Mouse (Mus musculus) CH12.LX (cell line): ENCODE measurements at regions not wholly inside any gene's neighbourhood (a gene's known extent, or its start where the extent isn't known, plus 50 kb on each side); places are given as distances from the start of the nearest gene placed in this dataset.

Source experiments
- DNase-seq: peaks from one replicate; pipeline ENCODE4 v3.0.0-alpha.2; 2013; ENCODE audit errors: extremely low read depth
- H3K27ac ChIP-seq: 2 replicates; pipeline ENCODE4 v1.5.1; 2012; ENCODE audit warnings: low read depth, mild to moderate bottlenecking, control low read depth, moderate library complexity; ENCODE audit not compliant: insufficient read depth
- H3K27me3 ChIP-seq: replicated peaks from 2 replicates; pipeline ENCODE3; 2012; ENCODE audit warnings: inconsistent platforms
- H3K36me3 ChIP-seq, 2 experiments: replicated peaks in 1 of 2; 2 replicates each; pipeline versions ENCODE3 to v1.6.1; 2012; ENCODE audit warnings: inconsistent platforms in 1 of 2, low read length in 1 of 2, mild to moderate bottlenecking in 1 of 2, mixed read lengths in 1 of 2, moderate library complexity in 1 of 2; ENCODE audit not compliant: control insufficient read depth in 1 of 2, insufficient read depth in 1 of 2
- H3K4me1 ChIP-seq, 2 experiments: 2 replicates each; pipeline ENCODE4 v1.6.1; 2012; ENCODE audit warnings: inconsistent platforms in 1 of 2, moderate library complexity in 1 of 2; ENCODE audit not compliant: insufficient read depth in 2 of 2, control insufficient read depth in 1 of 2
- H3K4me2 ChIP-seq: 2 replicates; pipeline ENCODE4 v1.6.1; 2012; ENCODE audit warnings: low read depth, mild to moderate bottlenecking, control low read depth; ENCODE audit not compliant: poor library complexity, insufficient read depth, severe bottlenecking
- H3K4me3 ChIP-seq, 3 experiments: fragments of 150-350 bp in 1 of 3; sonication (generic) in 1 of 3; replicated peaks in 1 of 3; 2 replicates each; pipeline versions ENCODE3 to v1.5.1; 2011 to 2012; ENCODE audit warnings: low read depth in 2 of 3, low read length in 2 of 3, mild to moderate bottlenecking in 2 of 3, moderate library complexity in 2 of 3, control low read depth in 1 of 3, improper control_type of control experiment in 1 of 3, inconsistent platforms in 1 of 3, mixed read lengths in 1 of 3; ENCODE audit not compliant: poor library complexity in 1 of 3
- H3K79me2 ChIP-seq: replicated peaks from 2 replicates; pipeline ENCODE4 v1.6.1; 2012; ENCODE audit warnings: mild to moderate bottlenecking, moderate library complexity; ENCODE audit not compliant: control insufficient read depth, poor library complexity, insufficient read depth, severe bottlenecking; ENCODE audit errors: extremely low read depth
- H3K9ac ChIP-seq: 2 replicates; pipeline ENCODE4 v1.6.1; 2012; ENCODE audit warnings: low read depth, mild to moderate bottlenecking, control low read depth, moderate library complexity; ENCODE audit not compliant: insufficient read depth
- H3K9me3 ChIP-seq: replicated peaks from 2 replicates; pipeline ENCODE3; 2012; ENCODE audit warnings: low read length, inconsistent platforms, mixed read lengths
- BHLHE40 ChIP-seq: IDR thresholded peaks from 2 replicates; pipeline ENCODE4 v1.6.1; 2011; ENCODE audit warnings: mild to moderate bottlenecking, low read depth, low read length, improper control_type of control experiment
- CHD1 ChIP-seq: IDR thresholded peaks from 2 replicates; pipeline ENCODE4 v1.6.1; 2012; ENCODE audit warnings: low read depth, low read length, improper control_type of control experiment, inconsistent platforms
- E2F4 ChIP-seq: IDR thresholded peaks from 2 replicates; pipeline ENCODE4 v1.6.1; 2011; ENCODE audit warnings: low read depth, low read length, improper control_type of control experiment; ENCODE audit not compliant: insufficient replicate concordance
- ELF1 ChIP-seq: IDR thresholded peaks from 2 replicates; pipeline ENCODE4 v1.6.1; 2014; ENCODE audit warnings: low read depth, mild to moderate bottlenecking, inconsistent platforms, low read length, improper control_type of control experiment
- EP300 ChIP-seq: IDR thresholded peaks from 2 replicates; pipeline ENCODE4 v1.6.1; 2011; ENCODE audit warnings: low read length, improper control_type of control experiment
- GABPA ChIP-seq: IDR thresholded peaks from 2 replicates; pipeline ENCODE4 v1.6.1; 2012; ENCODE audit warnings: low read depth, low read length, improper control_type of control experiment, inconsistent platforms; ENCODE audit not compliant: insufficient replicate concordance
- HCFC1 ChIP-seq: IDR thresholded peaks from 2 replicates; pipeline ENCODE4 v1.6.1; 2012; ENCODE audit warnings: low read depth, mild to moderate bottlenecking, inconsistent platforms, low read length, improper control_type of control experiment
- IRF4 ChIP-seq: IDR thresholded peaks from 2 replicates; pipeline ENCODE4 v1.6.1; 2014; ENCODE audit warnings: low read depth, mild to moderate bottlenecking, inconsistent platforms, low read length, improper control_type of control experiment
- JUN ChIP-seq: IDR thresholded peaks from 2 replicates; pipeline ENCODE4 v1.6.1; 2011; ENCODE audit warnings: low read depth, mild to moderate bottlenecking, low read length, improper control_type of control experiment, moderate library complexity; ENCODE audit not compliant: insufficient read depth
- JUND ChIP-seq: conservative IDR thresholded peaks from 2 replicates; pipeline ENCODE4 v1.6.1; 2011; ENCODE audit warnings: low read depth, low read length, improper control_type of control experiment
- KAT2A ChIP-seq: IDR thresholded peaks from 2 replicates; pipeline ENCODE4 v1.6.1; 2012; ENCODE audit warnings: low read length, improper control_type of control experiment, inconsistent platforms; ENCODE audit not compliant: insufficient replicate concordance
- MAFK ChIP-seq: IDR thresholded peaks from 2 replicates; pipeline ENCODE4 v1.6.1; 2011; ENCODE audit warnings: low read length, improper control_type of control experiment; ENCODE audit not compliant: insufficient replicate concordance
- MAX ChIP-seq: IDR thresholded peaks from 2 replicates; pipeline ENCODE4 v1.6.1; 2011; ENCODE audit warnings: low read length, improper control_type of control experiment
- MXI1 ChIP-seq: IDR thresholded peaks from 2 replicates; pipeline ENCODE4 v1.6.1; 2011; ENCODE audit warnings: mild to moderate bottlenecking, low read depth, low read length, improper control_type of control experiment
- MYC ChIP-seq: IDR thresholded peaks from 2 replicates; pipeline ENCODE4 v1.6.1; 2011; ENCODE audit warnings: low read depth, mild to moderate bottlenecking, improper control_type of control experiment, low read length
- NRF1 ChIP-seq: IDR thresholded peaks from 2 replicates; pipeline ENCODE4 v1.6.1; 2014; ENCODE audit warnings: low read depth, mild to moderate bottlenecking, inconsistent platforms, low read length, improper control_type of control experiment, moderate library complexity
- PAX5 ChIP-seq: IDR thresholded peaks from 2 replicates; pipeline ENCODE4 v1.6.1; 2012; ENCODE audit warnings: low read length, inconsistent platforms, mixed read lengths
- POLR2AphosphoS2 ChIP-seq: IDR thresholded peaks from 2 replicates; pipeline ENCODE4 v1.6.1; 2011; ENCODE audit warnings: low read depth, low read length, improper control_type of control experiment
- SIN3A ChIP-seq: IDR thresholded peaks from 2 replicates; pipeline ENCODE4 v1.6.1; 2012; ENCODE audit warnings: low read length, improper control_type of control experiment, inconsistent platforms
- SMC3 ChIP-seq: IDR thresholded peaks from 2 replicates; pipeline ENCODE4 v1.6.1; 2011; ENCODE audit warnings: low read depth, low read length, improper control_type of control experiment
- TBP ChIP-seq: conservative IDR thresholded peaks from 2 replicates; pipeline ENCODE4 v1.6.1; 2011; ENCODE audit warnings: low read depth, low read length, improper control_type of control experiment
- UBTF ChIP-seq: IDR thresholded peaks from 2 replicates; pipeline ENCODE4 v1.6.1; 2012; ENCODE audit warnings: low read depth, mild to moderate bottlenecking, inconsistent platforms, low read length, improper control_type of control experiment, moderate library complexity
- USF1 ChIP-seq: IDR thresholded peaks from 2 replicates; pipeline ENCODE4 v1.6.1; 2014; ENCODE audit warnings: low read depth, mild to moderate bottlenecking, inconsistent platforms, low read length, improper control_type of control experiment
- USF2 ChIP-seq: conservative IDR thresholded peaks from 2 replicates; pipeline ENCODE4 v1.6.1; 2011; ENCODE audit warnings: low read depth, low read length, improper control_type of control experiment
- ZC3H11A ChIP-seq: IDR thresholded peaks from 2 replicates; pipeline ENCODE4 v1.6.1; 2012; ENCODE audit warnings: low read depth, mild to moderate bottlenecking, inconsistent platforms, low read length, improper control_type of control experiment
- dilution Hi-C: fragments of 300-500 bp; cut with MboI; formaldehyde crosslinking; loops from 2 replicates; pipeline ENCODE4 v1.14.3; 2020; ENCODE audit warnings: low sequenced_read_pairs; ENCODE audit not compliant: extremely low pct_unique_long_range_greater_than_20kb, extremely low pct_ligation_motif_present
- in situ Hi-C: fragments of 300-500 bp; cut with MboI; formaldehyde crosslinking; loops from 3 replicates; pipeline ENCODE4 v1.14.3; 2019; ENCODE audit warnings: low sequenced_read_pairs, low pct_ligation_motif_present, low pct_unique_long_range_greater_than_20kb, mixed read lengths

DNA sequence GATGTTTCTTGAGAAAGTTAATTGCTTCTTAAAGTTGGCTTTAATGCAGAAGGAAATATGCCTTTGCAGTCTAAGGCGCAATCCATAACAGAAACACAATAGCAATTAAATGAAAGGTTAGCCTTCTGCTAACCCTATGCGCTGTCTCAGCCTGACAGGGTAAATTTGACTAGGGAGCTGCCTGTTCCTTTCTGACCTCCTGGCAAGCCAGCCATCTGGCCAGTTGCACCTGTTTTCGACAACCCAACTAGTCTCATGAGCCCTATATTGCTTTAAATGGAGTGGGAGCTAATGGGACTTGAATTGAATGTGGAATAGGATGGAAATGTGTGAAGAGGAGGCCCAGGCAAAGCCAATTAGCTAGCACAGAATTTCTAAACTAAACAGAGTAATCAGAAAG, 513.9 kb upstream of the Cblb start:
- no peak overlapping the region for H3K9ac ChIP-seq
- peaks cover 0 to 9% of the 10 kb centered on the region in 2 experiments; a peak in 1 of 4 replicates for H3K4me1 ChIP-seq
- no peaks in the 10 kb centered on the region for H3K27me3 ChIP-seq
- in situ Hi-C loops (no loop called here), dilution Hi-C loops (no loop called here)
- no peak overlapping the region for H3K4me2 ChIP-seq
- no peak overlapping the region for H3K27ac ChIP-seq
- no peaks in the 10 kb centered on the region for H3K36me3 ChIP-seq
- H3K79me2 ChIP-seq: no peaks in the 10 kb centered on the region
- TF ChIP-seq MYC (no peak), EP300 (no peak), SIN3A (no peak), HCFC1 (no peak), MXI1 (no peak), NRF1 (no peak), KAT2A (no peak), ZC3H11A (no peak), JUN (no peak), UBTF (no peak)
- no peaks in the 10 kb centered on the region for H3K9me3 ChIP-seq
- no peak overlapping the region for H3K4me3 ChIP-seq
- DNase-seq: no peak

DNA sequence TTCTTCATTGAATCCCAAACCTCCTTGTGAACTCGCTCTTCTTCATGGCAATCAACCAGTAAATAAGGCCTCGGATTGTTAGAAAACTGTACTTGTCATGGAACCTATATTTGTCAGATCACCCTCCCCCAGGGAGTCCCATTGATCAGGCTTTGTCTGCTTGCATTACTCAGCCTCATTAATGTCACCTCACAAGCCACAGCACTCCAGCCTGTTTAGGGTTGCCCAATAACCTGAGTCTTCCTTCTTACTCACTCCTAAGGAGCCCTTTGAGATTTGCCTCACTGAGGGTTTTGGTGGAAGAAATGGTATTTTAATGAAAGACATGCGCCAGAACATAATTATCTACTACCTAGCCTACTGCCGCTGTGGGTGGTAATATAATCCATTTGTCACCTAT, 510.3 kb upstream of the Cblb start:
- H3K27me3 ChIP-seq: no peaks in the 10 kb centered on the region
- TF ChIP-seq E2F4 (no peak), MAFK (no peak), KAT2A (no peak), SMC3 (no peak), NRF1 (no peak), PAX5 (no peak), GABPA (no peak), CHD1 (no peak), TBP (no peak), BHLHE40 (no peak), JUND (no peak), ELF1 (no peak), SIN3A (no peak), IRF4 (no peak), MAX (no peak), POLR2AphosphoS2 (no peak), USF2 (no peak), USF1 (no peak), EP300 (no peak)
- no peak overlapping the region for H3K4me2 ChIP-seq
- no peak overlapping the region for H3K9ac ChIP-seq
- H3K27ac ChIP-seq: no peak overlapping the region
- no peaks in the 10 kb centered on the region for H3K36me3 ChIP-seq
- in situ Hi-C loops: no loop called here
- no peaks in the 10 kb centered on the region for H3K9me3 ChIP-seq
- H3K4me1 ChIP-seq: peaks cover 0 to 9% of the 10 kb centered on the region in 2 experiments; a peak in 1 of 4 replicates
- H3K4me3 ChIP-seq: no peak overlapping the region
- no peaks in the 10 kb centered on the region for H3K79me2 ChIP-seq
- dilution Hi-C loops: no loop called here
- no peak for DNase-seq
